Mouse (Mus musculus): ENCODE data around the gene Ldlr.

- peak; percentile 48 for TF ChIP-seq CTCF (IDR thresholded peaks at IDR 0.05)
- TF ChIP-seq EP300 (IDR thresholded peaks at IDR 0.05) = peak; percentile 54; the same call in 1 of the 2 replicates
Observed at GRCm38 (mm10) chr9:21764084-21764999, 41.1 kb downstream of the Ldlr start.

Data from lung, postnatal 0 days (tissue).